Mouse (Mus musculus) activated CD4-positive, CD25-positive, alpha-beta regulatory T cell, adult 4 months (primary cell): ENCODE results near the gene Mgst1. TPM values are rescaled to one million over a fixed set of nuclear protein-coding genes. Genes with fewer than 3 reads are reported as not detected.

Experiments used
- ATAC-seq: one replicate; pipeline ENCODE4 v1.8.0; 2017
- polyA plus RNA-seq, 2 experiments: library from polyadenylated mRNA; unstranded; fragments of 100-300 nt; shearing (Covaris generic); gene quantifications; one replicate each; pipeline ENCODE4 v1.2.1; 2017

Mgst1 gene
- 1 to 10 TPM in 1 of 2 experiments, not detected in 1; 2.2 TPM for polyA plus RNA-seq

DNA sequence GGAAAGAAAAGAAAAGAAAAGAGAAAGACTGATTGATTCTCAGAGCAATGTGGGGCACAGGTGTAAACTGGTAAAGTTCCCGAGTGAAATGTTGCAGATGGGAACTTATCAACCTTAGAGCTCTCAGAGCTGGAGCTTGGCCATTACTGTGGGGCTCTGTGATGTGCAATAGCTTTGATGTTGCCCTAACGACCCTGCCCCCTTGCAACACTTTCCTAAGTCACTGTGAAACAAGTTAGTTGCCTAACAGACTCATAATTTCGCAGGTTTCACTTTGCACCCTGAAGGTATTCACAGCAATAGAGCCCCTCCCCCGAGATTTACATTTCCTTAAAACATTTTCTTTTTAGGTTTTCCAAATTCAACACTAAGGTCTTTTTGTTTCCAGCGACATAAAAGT is at the start of gene Mgst1:
TSS of gene Mgst1 (plus strand) at position 387 of the 400 bp plus-strand sequence.
- no peak for ATAC-seq

DNA sequence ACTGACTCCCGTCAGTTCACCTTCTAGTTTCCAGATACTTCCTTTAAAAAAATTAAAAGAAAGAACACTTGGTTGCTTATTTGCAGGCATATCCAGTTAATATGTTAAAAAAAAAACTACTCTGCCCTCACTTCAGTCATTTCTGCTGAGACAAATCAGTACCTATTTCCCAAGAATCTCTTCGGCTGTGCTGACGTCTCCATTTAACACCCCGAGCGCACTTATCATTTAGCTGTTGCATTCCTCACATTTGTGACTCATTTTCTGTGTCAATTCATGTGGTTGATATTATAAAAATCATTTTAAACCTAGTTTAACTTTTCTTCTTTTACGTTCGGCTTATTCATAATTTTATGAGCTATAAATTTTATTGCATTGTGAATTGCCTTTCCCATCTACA is 47.7 kb upstream of the Mgst1 start:
- ATAC-seq, result no peak

DNA sequence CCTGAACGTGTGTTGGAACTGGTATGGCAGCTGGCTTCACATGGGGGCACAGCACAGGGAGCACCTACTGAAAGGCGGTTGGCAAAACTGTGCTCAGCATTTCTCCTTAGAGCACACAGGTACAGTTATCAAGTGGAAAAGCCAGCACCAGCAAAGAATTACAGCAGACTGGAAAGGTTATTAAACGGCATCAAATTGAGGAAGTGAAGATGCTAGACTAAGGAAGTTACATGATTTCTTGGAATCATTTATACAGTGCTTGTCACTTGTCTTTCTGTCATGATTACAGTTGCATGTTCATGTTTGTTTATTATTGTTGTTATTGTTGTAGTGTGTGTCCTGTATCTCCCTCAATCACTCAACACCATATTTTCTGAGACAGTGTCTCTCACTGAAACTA is 45.1 kb upstream of the Mgst1 start:
- ATAC-seq, result no peak

DNA sequence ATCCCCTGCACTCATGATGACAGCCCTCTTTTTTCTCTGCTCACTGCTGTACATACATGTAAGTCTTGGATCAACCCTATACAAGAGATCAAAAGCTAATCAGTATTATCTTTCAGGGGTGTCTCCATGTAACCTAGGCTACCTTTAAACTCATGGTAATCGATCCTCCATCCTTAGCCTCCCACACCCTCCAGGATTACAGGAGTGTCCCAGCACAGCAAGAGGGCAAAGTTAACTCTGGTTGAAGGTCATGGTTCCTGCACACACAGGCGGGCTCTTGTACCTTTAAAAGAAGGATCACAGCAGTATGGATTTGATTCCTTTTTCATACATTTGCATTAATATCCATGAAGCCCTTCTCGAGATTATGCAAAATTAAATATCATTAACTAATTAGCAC is 40.5 kb upstream of the Mgst1 start:
- no peak for ATAC-seq

DNA sequence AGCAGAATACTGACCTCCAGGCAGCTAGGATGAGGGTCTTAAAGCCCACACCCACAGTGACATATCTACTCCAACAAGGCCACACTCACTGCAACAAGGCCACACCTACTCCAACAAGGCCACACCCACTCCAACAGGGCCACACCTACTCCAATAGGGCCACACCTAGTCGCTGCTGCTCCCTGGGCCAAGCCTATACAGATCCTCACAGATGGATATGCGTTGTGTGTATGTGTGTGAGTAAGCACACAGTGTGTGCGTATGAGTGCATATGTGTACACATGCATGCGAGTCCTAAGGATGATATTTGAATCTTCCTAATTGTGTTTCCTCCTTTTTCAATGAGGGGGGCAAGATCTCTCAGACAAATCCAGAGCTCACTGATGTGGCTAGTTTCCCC is 38.3 kb upstream of the Mgst1 start:
- ATAC-seq, result no peak

DNA sequence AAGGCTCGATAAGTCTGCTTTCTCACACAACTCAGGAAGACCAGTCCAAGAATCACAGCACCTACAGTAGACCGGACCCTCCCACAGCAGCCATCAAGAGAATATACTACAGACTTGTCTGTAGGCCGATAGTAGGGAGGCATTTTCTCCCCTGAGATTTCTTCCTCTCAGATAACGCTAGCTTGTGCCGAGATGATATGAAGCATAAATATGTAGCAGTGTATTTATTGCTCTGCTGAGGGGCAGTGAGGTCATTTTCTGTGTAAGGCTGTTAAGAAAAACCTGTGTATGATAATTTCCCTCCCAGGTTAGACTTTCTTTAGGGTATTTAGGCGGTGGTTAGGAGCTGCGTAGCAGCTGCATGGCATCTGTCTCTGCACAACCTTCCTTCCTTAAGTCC is 37.2 kb upstream of the Mgst1 start:
- no peak for ATAC-seq

DNA sequence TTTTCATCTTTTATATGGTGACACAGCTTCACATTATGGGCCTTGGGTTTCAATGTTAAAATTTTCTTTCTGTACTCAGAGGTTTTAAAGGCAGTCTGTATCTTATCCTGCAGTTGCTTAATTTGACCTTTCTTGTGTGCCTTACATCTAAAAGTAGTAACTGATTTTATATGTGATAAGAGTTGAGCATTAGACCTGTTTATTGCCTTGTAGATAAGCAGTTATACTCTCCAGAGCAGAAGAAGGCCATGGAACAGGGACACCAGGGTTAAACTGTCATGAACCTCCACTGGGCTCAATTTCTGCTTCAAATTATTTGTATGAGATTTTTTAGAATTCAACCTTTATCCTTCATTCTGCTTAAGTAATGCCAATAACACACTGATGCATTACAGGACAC is 35.6 kb upstream of the Mgst1 start:
- ATAC-seq, result no peak

DNA sequence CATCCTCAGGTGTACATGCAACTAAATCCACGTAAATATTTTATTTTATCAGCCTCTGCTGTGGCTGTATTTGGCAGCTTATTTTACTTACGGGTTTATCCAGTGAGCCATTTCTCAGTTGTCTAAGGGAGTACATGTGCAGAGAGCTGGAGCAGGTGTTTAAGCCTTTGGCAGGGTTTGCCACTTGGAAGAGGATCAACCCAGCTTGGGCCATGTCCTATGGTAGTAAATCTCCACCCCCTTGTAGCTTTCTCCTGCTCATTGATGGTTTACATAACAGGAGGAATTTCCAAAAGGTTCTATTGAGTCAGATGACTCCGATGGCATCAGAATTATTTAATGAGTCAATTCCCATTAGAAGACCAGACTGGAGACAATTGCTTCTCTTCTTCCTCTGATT is 22.6 kb upstream of the Mgst1 start:
- ATAC-seq, result no peak

DNA sequence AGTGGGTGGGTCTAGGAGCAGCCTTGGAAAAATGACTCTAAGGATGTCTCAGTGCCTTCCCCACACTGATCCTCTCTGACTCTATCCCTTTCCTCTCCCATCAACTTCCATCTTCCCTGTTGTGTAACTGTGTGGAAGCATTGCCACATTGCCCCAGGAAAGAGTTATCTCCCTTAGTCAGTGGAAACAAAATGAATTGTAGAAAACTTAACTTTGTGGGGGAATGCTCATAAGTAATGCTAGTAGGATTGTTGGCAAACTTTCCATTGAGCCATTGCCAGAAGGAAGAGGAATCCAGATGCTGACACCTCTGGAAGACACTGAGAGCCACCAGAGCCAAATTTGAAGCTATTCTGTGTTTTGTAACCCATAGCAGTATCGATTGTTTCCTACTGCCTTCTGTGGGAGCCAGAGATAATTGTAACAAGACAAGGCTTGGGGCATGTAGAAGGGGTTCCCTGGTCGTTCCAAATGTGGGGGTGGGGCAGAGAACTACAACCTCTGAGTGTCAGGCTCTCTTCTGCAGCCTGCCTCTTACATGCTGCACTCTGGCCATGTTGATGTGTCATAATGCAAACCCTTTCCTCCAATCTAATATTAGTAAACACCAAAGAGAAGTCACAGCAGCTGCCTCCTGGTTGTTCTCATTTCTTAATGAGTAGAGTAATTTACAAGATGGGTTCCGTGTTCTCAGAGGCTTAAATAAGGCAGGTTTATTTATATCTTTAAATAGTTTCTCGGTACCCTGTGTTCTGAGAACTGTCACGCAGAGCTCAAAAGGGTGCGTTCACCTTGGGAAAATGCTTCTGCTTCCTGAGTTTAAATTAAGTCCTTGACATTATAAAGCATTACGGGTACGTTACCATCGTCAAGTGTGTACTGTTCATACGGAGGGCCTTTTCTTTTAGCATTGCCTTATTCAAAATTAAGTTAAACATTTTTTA is 11.5 kb upstream of the Mgst1 start:
- no peak for ATAC-seq

DNA sequence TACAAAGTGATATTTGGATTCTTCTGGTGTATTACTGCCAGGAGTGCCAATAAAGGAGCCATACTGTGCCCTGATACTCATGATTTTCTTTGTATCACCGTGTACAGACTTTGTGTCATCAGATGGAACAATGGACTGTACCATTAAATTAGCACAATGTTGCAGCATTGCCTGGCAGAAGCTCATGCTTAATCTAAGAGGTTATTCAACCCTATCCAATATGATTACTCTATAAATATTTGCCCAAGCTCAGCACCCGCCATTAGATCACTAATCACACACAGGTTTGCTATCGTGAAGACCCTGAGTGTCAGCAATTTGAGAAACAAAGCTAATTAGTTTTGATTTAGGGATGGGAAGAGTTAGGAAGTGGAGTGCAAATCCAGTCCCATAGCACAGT is 9.6 kb upstream of the Mgst1 start:
- ATAC-seq, result no peak

DNA sequence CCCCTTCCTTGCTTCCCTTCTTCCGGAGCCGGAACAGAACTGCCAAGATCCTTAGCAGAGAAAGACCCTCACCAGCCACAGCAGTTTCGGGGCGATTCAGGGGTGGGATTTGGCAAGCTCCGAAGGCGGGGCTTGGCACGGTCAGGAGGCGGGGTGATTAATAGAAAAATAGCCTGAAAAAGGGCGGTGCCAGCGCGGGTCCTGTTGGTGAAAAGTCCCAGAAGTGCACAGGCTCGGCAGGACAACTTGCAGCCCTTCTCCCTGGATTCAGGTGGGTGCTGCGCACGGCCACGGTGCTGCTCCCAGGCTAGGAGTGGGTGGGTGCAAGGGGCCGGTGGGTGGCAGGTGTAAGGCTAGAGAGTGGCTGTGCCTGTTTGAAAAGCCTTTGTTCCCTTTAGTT is 220 bp downstream of the Mgst1 start:
- no peak for ATAC-seq

DNA sequence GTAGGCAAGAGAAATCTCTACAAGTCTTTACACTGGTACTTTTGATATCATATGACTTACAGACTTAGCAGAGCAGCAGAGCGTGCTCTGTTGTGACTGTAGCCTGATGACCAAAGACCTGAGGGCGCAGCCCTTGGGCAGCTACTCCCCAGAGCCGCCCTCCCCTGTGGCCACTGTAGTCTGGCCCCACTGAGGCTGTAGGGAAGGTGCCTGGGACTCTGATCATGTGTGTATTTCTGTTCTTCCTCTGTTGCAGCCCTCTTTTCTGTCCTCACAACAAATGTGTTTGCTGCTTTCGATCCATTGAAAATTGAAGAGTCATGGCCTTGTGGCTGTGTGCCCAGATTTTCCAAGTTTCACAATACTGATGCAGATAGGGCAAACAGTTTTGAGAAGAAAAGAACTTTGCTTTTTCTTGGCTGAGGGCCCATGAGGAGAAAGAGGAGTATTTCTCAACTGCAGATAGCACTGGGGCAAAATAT is 1.0 kb downstream of the Mgst1 start:
- no peak for ATAC-seq

DNA sequence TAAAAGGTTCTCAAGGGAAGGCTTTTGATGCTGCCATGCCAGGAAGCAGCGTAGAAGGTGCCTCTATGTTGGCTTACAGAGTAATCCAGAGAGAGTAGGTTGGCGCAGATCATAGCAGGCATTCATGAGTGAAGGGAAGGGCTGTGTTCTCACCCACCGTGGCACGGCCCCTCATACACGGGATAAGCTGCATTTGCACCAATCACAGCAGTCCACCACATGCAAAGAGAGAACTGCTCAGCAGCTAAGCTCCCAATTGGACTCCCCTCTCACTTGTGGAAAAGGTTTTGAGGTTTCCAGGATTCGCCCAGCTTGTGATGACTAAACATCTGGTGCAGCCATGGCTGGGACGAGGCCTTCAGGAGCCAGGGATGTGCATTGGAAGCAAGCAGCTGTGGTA is 2.5 kb downstream of the Mgst1 start:
- ATAC-seq, result no peak

DNA sequence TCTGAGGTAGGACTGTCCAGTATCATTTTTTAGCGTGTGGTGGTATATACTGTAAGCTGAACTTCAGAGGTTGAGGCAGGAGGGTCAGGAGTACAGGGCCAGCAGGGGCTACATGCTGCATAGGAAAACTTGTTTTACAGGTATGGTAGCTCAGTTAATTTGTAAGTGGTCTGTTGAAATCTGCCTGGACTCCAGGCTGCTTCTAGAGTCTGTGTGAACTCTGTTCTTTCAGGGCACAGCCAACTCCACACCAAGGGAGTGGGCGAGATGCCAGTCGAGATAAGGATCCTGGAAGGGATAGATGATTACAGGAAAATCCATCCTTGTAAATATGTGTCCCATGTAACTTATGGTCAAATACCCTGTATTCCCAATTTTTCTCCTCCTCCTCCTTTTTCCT is 3.3 kb downstream of the Mgst1 start:
- no peak for ATAC-seq

DNA sequence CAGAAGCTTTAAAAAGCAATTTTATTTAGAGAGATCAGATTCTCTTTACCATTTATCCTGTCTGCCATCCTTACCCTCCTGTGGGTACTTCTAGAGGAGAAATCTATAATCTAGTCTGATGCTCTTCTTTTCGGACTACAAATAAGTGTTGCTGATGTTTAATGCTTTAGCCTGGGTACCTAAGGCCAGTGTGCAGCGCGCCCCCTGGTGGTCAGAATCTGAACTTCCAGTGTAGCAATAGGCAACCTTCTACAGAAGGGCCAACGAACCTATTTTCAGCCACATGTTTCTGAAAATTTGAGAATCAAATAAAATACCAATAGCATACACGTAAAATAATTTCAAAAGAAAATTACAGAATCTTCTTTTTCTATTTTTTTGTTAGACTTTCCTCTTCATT is 13.0 kb downstream of the Mgst1 start:
- ATAC-seq, result peak; percentile 43

DNA sequence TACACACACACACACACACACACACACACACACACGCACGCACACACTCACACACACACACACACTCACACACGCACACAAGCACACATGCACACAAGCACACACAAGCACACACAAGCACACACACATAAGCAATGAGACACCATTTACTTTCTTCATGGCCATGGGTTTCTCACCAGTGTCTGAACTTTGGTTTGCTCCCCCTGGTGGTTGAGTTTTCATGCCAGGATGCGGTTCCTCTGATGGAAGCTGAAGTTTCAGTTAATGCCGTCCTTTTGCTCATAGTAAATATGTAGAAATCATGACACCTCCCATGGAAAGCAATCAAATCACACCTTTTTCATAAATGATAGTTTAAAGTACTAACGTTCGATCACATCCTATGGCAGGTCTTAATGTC is 23.8 kb downstream of the Mgst1 start:
- no peak for ATAC-seq

DNA sequence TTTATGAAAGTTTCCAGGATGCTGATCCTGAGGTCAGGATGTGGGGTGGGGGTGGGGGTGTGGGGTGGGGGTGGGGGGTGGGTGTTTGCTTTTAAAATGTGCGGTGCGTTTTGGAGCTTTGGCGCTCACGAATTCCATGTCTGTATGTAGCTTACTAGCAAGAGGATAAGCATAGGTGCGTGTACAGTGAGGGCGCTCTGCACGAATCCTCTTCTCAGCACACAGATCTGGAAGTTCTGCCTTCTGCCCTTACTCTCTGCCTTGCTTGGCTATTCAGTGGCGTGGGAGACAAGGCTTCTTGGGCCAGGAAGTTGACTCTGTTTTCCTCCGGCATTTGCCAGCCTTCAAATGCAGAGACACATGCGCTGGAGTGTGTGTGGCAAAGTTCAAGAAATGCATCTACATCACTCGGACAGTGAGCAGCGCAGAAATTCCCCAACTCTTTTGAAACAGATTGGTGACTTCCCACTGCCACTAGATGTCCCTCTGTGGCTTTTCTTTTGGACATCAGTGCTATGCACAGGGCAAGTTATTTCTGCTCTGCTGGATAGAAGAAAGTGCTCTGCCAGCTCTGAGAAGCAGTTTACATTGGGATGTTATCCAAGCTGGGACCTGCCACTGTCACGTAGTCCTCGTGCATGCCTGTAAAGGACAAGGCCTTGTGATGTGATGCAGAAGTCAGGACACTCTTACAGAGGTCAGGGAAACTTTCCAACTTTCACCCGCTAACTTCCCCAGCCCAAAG is 31.5 kb downstream of the Mgst1 start:
- ATAC-seq, result no peak

Other genes with a start within 250 kb of the Mgst1 start
- not detected for gene Slc15a5, start 60.4 kb upstream of the Mgst1 start, polyA plus RNA-seq